Mouse (Mus musculus) cerebral cortex, adult 2 months (tissue): ENCODE data around the gene Dock2.

ENCODE experiments used
- WGBS: fragments of 180-500 bp; shearing (Covaris S2); methylation state at CpG from one replicate; pipeline ENCODE4 v1.1.7; 2018; 5-methylcytosine and 5-hydroxymethylcytosine counted together

The Dock2 gene

GRCm38 (mm10) chr11:34194158-34194941 is 589.3 kb downstream of the Dock2 start:
- 74% methylated on average over 9 of the region's 9 CpGs for WGBS

DNA sequence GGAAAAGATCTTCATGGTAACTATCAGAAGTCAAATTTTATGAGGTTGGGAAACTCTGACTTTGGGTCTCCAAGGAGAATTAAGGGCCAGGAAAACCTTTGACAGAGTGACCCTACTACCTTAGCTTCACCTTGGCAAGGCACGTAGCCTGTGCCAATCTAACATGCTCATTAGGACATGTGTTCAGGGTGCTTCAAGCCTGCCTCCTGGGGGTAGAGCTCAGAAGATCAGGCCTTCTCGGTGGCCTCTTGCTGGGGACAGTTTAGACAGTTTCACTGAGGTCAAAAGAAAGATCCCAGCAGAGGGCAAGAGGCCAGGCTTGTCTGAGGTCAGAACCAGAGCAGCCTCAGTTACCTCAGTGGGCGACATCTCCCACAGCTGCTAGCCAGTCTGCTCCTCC is 590.0 kb downstream of the Dock2 start:
- WGBS: 82% methylated on average over 3 of the region's 3 CpGs

DNA sequence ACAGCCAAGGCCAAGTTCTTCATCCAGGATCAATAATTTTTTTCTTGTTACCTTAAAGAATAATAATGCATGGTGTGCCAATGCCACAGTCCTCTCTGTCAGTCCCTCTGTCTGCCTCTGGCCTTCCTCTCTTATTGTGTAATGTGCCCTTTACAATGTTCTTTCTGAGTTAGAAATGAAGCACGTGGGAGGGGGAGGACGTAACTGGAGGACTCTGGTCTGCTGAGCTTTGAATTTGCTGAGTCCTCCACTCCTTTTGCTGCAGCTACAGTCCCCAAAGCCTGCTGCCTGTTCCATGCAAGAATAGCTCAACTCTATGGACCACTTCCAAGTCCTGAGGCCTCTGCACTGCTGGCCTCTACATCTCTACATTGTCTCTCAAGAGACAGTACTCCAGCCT is 599.4 kb downstream of the Dock2 start:
- 52% methylated on average over 2 of the region's 2 CpGs for WGBS

DNA sequence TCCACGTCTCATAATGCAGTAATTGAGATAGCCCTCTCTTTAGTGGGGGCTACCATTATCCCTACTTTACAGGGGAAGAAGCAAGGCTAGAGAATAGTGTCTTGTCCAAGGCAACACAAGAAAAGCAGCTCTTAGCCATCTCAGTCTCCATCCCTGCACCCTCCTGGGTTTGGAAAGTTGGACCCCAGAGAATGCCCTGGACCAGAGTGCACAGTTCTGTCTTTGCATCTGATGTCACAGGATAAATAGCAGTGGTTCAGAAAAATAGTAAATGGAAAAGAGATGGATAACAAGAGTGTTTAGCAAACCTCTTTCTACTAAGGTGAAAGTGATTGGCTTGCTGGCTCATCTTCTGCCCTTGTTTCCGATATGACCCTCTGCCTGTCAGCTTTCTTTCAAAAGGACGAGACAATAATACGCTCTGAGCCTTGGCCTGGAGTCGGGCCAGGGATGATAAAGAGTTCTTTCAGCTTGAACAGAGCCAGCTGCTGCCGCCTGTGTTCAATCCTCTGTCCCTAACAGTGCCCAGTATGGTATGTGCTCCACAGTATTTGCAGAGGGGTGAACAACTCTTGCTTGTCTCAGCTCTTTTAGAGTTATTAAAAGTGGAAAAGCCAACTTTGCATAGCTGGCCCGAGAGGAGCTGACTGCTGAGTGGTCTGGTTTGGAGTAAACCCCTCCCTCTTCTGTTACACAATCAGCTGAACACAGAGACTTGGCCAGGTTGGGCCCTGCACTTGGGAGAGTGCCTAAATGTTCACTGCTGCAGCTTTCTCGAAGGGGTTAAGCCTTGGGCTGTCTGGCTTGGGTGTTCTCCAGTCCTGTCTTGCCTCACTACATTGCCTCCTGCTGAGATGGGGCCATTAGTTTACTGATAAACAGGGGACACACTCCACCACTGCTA is 602.2 kb downstream of the Dock2 start:
- 43% methylated on average over 8 of the region's 8 CpGs for WGBS

DNA sequence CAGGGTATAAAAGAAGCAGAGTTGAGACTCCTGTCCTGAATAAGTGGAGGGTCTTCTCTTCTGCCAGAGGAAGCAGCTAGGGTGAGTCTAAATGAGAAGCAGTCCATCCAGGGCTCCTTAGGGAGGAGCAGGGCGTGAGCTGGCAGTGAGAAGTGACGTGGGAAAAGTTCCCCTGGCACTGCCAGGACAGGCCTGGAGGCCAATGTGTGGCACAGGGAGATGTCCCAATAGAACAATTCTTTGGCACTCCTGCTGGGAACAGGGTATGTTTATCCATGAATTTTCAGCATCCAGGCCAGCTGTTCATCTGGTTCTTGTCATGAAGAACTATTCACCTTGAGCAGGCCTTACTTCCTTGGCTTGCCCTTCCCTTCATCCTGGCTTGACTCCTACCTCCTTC is 604.9 kb downstream of the Dock2 start:
- WGBS: 90% methylated on average over 2 of the region's 2 CpGs
